Mouse (Mus musculus) adrenal gland, adult 2 months (tissue): ENCODE results near the gene Gm20662. TPM values are rescaled to one million over a fixed set of nuclear protein-coding genes. Genes with fewer than 3 reads are reported as not detected.

Experiments used
- DNase-seq: peaks from one replicate; pipeline ENCODE4 v3.0.0; 2021
- microRNA-seq, 2 experiments: library from miRNA; unstranded; fragments of <30 nt; microRNA quantifications; one replicate each; pipeline ENCODE4 v1.2.0; 2021
- polyA plus RNA-seq: library from polyadenylated mRNA; depleted of rRNA; stranded (reverse); fragments of >200 nt; gene quantifications from 2 replicates; pipeline ENCODE4 v1.2.3, GENCODE M21; 2012; rRNA removed
- total RNA-seq, 2 experiments: library from RNA; stranded (reverse); gene quantifications; 2 replicates each; pipeline ENCODE4 v1.2.3; 2021

Gene Gm20662
- total and polyA plus RNA-seq, 3 experiments, result 0.20 to 1.3 TPM; not detected in 1

DNA sequence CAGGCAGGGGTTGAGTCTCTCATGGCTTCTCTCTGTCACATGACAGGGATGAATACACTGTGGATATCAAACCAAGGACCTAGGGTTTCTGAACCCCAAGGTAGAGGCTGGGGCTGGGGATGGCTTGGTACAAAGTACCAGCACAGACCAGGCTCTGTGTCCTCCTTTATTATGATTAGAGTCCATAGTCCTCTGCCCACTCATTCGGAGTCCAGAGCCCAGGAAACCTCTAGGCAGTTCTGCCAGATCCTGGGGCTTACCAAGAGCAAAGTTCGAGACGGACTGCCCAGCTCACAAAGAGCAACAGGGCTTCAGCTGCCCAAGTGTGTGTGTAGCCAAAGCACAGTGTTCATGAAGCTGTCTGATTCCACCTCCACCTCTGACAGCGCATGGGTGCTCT lies 89.1 kb downstream of the Gm20662 start:
- DNase-seq, result no peak

DNA sequence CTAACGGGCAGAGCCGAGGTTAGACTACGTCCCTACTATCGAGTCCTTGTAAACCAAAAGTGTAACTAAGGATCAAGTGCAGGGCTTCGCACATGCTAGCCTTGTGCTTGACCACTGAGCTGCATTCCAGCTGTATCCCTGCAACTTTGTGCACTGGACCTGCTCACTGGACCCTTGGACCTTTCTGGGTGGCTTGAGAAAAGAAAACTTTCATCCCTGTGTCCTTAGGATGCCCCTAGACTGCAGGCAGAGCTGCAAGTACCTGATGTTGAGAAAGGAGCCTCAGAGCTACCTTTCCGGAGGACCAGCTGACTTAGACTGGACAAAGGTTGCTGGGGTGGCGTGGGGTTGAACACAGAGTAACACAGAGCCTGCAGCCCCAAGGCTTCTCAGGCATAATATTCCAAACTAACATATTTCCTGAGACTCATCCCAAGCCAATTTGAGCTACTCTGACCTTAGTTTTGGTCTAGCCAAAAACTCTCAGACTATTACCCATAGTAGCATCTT lies 94.5 kb downstream of the Gm20662 start:
- no peak for DNase-seq

DNA sequence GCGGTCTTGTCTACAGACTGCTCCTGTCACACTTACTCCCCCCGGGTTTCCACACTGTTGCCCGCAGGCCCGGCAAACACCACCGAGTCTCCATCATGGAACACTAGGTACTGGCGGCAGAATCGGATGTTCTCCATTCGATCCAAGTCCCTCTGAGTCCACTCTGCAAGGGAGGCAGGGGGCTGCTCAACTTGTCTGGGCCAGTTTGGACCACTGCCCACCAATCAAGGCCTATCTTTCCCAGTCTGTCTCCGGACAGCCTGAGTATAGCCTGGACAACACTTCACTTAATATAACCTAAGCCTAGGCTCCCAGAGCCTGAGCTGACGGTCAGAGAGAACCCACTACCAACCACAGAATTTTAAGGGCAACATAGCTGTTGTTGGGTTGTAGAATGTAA lies 97.4 kb downstream of the Gm20662 start:
- DNase-seq, result no peak

DNA sequence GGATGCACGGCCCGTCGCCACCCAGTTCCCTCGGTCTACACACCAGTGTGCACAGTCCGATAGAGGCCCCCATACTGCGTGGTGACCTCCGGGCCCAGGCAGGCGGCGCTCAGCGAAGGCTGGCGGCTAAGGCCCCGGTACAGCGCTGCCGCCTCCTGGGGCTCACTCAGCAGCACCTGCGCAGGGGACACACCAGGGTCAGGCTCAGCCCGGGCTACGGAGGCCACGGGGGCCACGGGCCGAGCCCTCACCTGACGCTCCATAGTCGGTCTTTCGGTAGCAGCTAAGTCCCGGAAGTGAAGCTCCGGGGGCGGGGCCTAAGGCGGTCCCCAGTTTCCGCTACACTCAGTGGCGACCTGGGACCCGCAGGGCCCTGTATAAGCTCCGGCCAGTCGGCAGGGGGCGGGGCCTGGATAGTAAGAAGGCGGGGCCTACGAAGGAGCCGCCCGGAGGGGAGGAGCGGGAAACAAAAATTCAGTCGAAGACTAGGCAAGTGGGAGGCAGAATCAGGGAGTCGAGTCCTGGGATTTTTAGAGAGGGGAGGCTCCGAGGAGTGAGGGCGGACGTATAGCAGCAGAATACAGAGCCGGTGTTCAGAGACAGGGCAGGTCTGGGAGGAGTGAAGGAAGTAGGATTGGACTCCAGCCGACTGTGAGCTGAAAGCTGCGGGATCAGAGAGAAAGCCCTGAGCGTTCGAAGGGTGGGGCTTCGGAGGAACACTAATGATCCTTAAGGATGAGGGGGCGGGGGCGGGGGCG lies 98.2 kb downstream of the Gm20662 start, which contains the start of gene Apeh:
Gene Apeh, minus strand, starts transcription at position 423 of the 758 bp plus-strand sequence.
- DNase-seq, result peak; percentile 98

Small RNA genes within 50 kb of the gene (microRNA-seq; reads per million reads assigned to microRNA genes)
- 0 reads per million in 2 experiments for gene Mir7088

Other genes starting within 250 kb of the Gm20662 start
- gene Rbm5, start 225.4 kb upstream of the Gm20662 start, total RNA-seq, result 100 to 1,000 TPM in 1 of 2 experiments, 10 to 100 TPM in 1; 67.1 to 124 TPM
- 61.7 and 67.8 TPM in 2 replicates for gene Rbm5, start 225.4 kb upstream of the Gm20662 start, polyA plus RNA-seq
- 10 to 100 TPM; 40.3 to 47.8 TPM for gene Rbm6, start 123.1 kb upstream of the Gm20662 start, total RNA-seq
- 11.8 and 15.3 TPM in 2 replicates for gene Rbm6, start 123.1 kb upstream of the Gm20662 start, polyA plus RNA-seq
- 10 to 100 TPM; 19.2 to 20.5 TPM for gene Mon1a, start 108.2 kb upstream of the Gm20662 start, total RNA-seq
- 41.3 and 42.9 TPM in 2 replicates for gene Mon1a, start 108.2 kb upstream of the Gm20662 start, polyA plus RNA-seq
- gene Mst1r, start 89.5 kb upstream of the Gm20662 start, total RNA-seq, result 1 to 10 TPM; 7.4 to 8.1 TPM
- 34.0 and 41.0 TPM in 2 replicates for gene Mst1r, start 89.5 kb upstream of the Gm20662 start, polyA plus RNA-seq
- not detected for gene Actl11, start 67.9 kb upstream of the Gm20662 start, total RNA-seq
- not detected in 2 replicates for gene Actl11, start 67.9 kb upstream of the Gm20662 start, polyA plus RNA-seq
- gene Camkv, start 60.7 kb upstream of the Gm20662 start, total RNA-seq, result 1 to 10 TPM; 2.9 to 5.2 TPM
- 7.8 and 9.5 TPM in 2 replicates for gene Camkv, start 60.7 kb upstream of the Gm20662 start, polyA plus RNA-seq
- 1 to 10 TPM; 2.1 to 2.5 TPM for gene Traip, start 46.2 kb upstream of the Gm20662 start, total RNA-seq
- 0.61 and 0.72 TPM in 2 replicates for gene Traip, start 46.2 kb upstream of the Gm20662 start, polyA plus RNA-seq
- gene Uba7, start 20.8 kb upstream of the Gm20662 start, total RNA-seq, result 10 to 100 TPM; 10.6 to 22.1 TPM
- gene Uba7, start 20.8 kb upstream of the Gm20662 start, polyA plus RNA-seq, result 35.4 and 39.9 TPM in 2 replicates
- under 1 TPM in 1 of 2 experiments, not detected in 1; 0.38 TPM for gene Gm20661, start 13.3 kb upstream of the Gm20662 start, total RNA-seq
- 0.12 and 0.20 TPM in 2 replicates for gene Gm20661, start 13.3 kb upstream of the Gm20662 start, polyA plus RNA-seq
- 1 to 10 TPM; 2.4 to 7.8 TPM for gene Inka1, start 10.5 kb upstream of the Gm20662 start, total RNA-seq
- 11.6 and 19.0 TPM in 2 replicates for gene Inka1, start 10.5 kb upstream of the Gm20662 start, polyA plus RNA-seq
- gene Cdhr4, start 3.9 kb upstream of the Gm20662 start, total RNA-seq, result under 1 TPM; 0.63 to 0.66 TPM
- 1.5 and 2.8 TPM in 2 replicates for gene Cdhr4, start 3.9 kb upstream of the Gm20662 start, polyA plus RNA-seq
- 100 to 1,000 TPM; 115 to 139 TPM for gene Ip6k1, start 6.2 kb downstream of the Gm20662 start, total RNA-seq
- gene Ip6k1, start 6.2 kb downstream of the Gm20662 start, polyA plus RNA-seq, result 217 and 231 TPM in 2 replicates
- 10 to 100 TPM; 17.8 to 32.4 TPM for gene Gmppb, start 52.9 kb downstream of the Gm20662 start, total RNA-seq
- gene Gmppb, start 52.9 kb downstream of the Gm20662 start, polyA plus RNA-seq, result 8.6 and 10.7 TPM in 2 replicates
- 1 to 10 TPM; 4.4 to 4.5 TPM for gene Amigo3, start 56.8 kb downstream of the Gm20662 start, total RNA-seq
- 6.6 and 9.4 TPM in 2 replicates for gene Amigo3, start 56.8 kb downstream of the Gm20662 start, polyA plus RNA-seq
- gene Mst1, start 84.1 kb downstream of the Gm20662 start, total RNA-seq, result under 1 TPM; 0.17 to 0.86 TPM
- 0.23 and 0.44 TPM in 2 replicates for gene Mst1, start 84.1 kb downstream of the Gm20662 start, polyA plus RNA-seq
- 10 to 100 TPM; 65.5 to 66.0 TPM for gene Rnf123, start 87.0 kb downstream of the Gm20662 start, total RNA-seq
- 88.9 and 93.6 TPM in 2 replicates for gene Rnf123, start 87.0 kb downstream of the Gm20662 start, polyA plus RNA-seq
- 10 to 100 TPM; 90.2 to 91.6 TPM for gene Apeh, start 98.3 kb downstream of the Gm20662 start, total RNA-seq
- gene Apeh, start 98.3 kb downstream of the Gm20662 start, polyA plus RNA-seq, result 96.2 and 121 TPM in 2 replicates
- 1 to 10 TPM; 5.0 to 5.2 TPM for gene Bsn, start 194.0 kb downstream of the Gm20662 start, total RNA-seq
- 4.1 and 4.3 TPM in 2 replicates for gene Bsn, start 194.0 kb downstream of the Gm20662 start, polyA plus RNA-seq